Mouse (Mus musculus) ES-E14 (cell line): ENCODE results near the gene Gpr158. TPM values are rescaled to one million over a fixed set of nuclear protein-coding genes. Genes with fewer than 3 reads are reported as not detected.

Experiments
- DNase-seq: peaks from one replicate; pipeline ENCODE4 v3.0.0-alpha.2; 2013; ENCODE audit warnings: low read depth, low spot score
- H3K27ac ChIP-seq: 2 replicates; pipeline ENCODE4 v1.5.1; 2012; ENCODE audit warnings: low read depth, mild to moderate bottlenecking, low read length, moderate library complexity, mixed read lengths; ENCODE audit not compliant: poor library complexity, insufficient read depth, severe bottlenecking
- H3K36me3 ChIP-seq: 2 replicates; pipeline ENCODE4 v1.6.1; 2012; ENCODE audit warnings: mild to moderate bottlenecking, low read length, moderate library complexity, mixed read lengths; ENCODE audit not compliant: control insufficient read depth, poor library complexity, insufficient read depth, severe bottlenecking
- H3K4me1 ChIP-seq, 2 experiments: fragments of 150-350 bp in 1 of 2; sonication (generic) in 1 of 2; 2 replicates each; pipeline ENCODE4 v1.6.1; 2012; ENCODE audit warnings: low read length in 2 of 2, mild to moderate bottlenecking in 1 of 2, mixed read lengths in 1 of 2; ENCODE audit not compliant: control insufficient read depth in 2 of 2, insufficient read depth in 2 of 2, poor library complexity in 1 of 2
- H3K4me3 ChIP-seq, 2 experiments: fragments of 150-350 bp in 1 of 2; sonication (generic) in 1 of 2; 2 replicates each; pipeline ENCODE4 v1.5.1; 2012; ENCODE audit warnings: low read length in 2 of 2, low read depth in 1 of 2, mild to moderate bottlenecking in 1 of 2, mixed read lengths in 1 of 2; ENCODE audit not compliant: insufficient read depth in 1 of 2, poor library complexity in 1 of 2, severe bottlenecking in 1 of 2
- H3K9ac ChIP-seq: 2 replicates; pipeline ENCODE4 v1.6.1; 2012; ENCODE audit warnings: low read depth, mild to moderate bottlenecking, low read length, mixed read lengths; ENCODE audit not compliant: poor library complexity, insufficient read depth, severe bottlenecking
- H3K9me3 ChIP-seq: fragments of 150-350 bp; sonication (generic); 2 replicates; pipeline ENCODE4 v1.6.1; 2012; ENCODE audit warnings: low read depth, mild to moderate bottlenecking, low read length; ENCODE audit not compliant: control insufficient read depth, insufficient read depth
- CHD2 ChIP-seq: IDR thresholded peaks from 2 replicates; pipeline ENCODE4 v1.6.1; 2014; ENCODE audit warnings: mild to moderate bottlenecking, low read depth, low read length, inconsistent platforms
- HCFC1 ChIP-seq: IDR thresholded peaks from 2 replicates; pipeline ENCODE4 v1.6.1; 2012; ENCODE audit warnings: low read length, inconsistent platforms, borderline replicate concordance; ENCODE audit not compliant: insufficient read depth
- MAFK ChIP-seq: IDR thresholded peaks from 2 replicates; pipeline ENCODE4 v1.6.1; 2014; ENCODE audit warnings: mild to moderate bottlenecking, low read depth, low read length, inconsistent platforms; ENCODE audit not compliant: insufficient read depth
- ZC3H11A ChIP-seq: IDR thresholded peaks from 2 replicates; pipeline ENCODE4 v1.6.1; 2012; ENCODE audit warnings: low read depth, mild to moderate bottlenecking, inconsistent platforms, low read length, borderline replicate concordance
- ZNF384 ChIP-seq: IDR thresholded peaks from 2 replicates; pipeline ENCODE4 v1.6.1; 2012; ENCODE audit warnings: low read depth, low read length, inconsistent platforms
- in situ Hi-C, 2 experiments: fragments of 600-800 bp; cut with MboI; formaldehyde crosslinking; loops; one replicate each; pipeline ENCODE4 v1.15.1; 2025; ENCODE audit warnings: low sequenced_read_pairs in 2 of 2, inconsistent platforms in 1 of 2; ENCODE audit not compliant: unreplicated experiment in 2 of 2
- total RNA-seq: library from RNA; depleted of rRNA; stranded (reverse); fragments of 300-350 nt; gene quantifications from 2 replicates; pipeline ENCODE4 v1.2.3, GENCODE M21; 2012

Gene Gpr158
- total RNA-seq, 1 experiment = 0.09 TPM

GRCm38 (mm10) chr2:21369556-21369955 is 2.2 kb downstream of the Gpr158 start:
- H3K9me3 ChIP-seq = no peaks in the 10 kb centered on the region
- no peaks in the 10 kb centered on the region for H3K36me3 ChIP-seq
- in situ Hi-C loops = no loop called here
- peaks cover 0 to 3% of the 10 kb centered on the region in 2 experiments; a peak in 1 of 4 replicates for H3K4me1 ChIP-seq
- H3K9ac ChIP-seq = no peak overlapping the region
- DNase-seq = no peak
- no peak overlapping the region for H3K27ac ChIP-seq
- no peak overlapping the region for H3K4me3 ChIP-seq
- no peak for TF ChIP-seq CHD2
- TF ChIP-seq ZC3H11A = no peak
- TF ChIP-seq MAFK = no peak
- no peak for TF ChIP-seq HCFC1
- TF ChIP-seq ZNF384 = no peak

DNA sequence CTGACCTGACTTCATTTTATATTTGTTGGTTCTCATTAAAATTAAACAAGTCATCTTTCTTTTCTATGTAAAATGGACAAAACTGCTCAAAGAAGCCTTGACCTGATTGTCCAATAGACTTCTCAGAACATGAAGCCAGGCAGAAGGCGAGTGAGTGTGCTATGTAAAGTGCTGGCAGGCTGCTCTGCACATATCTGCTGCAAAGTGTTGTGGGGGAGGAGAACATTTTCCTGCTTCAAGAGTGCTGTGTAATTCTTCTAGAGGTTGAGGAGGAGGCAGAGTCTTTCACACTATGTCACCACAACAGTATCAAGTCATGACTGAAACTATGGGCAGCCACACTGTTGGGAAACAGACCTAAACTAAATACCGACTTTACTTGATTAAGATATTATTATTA is 12.2 kb downstream of the Gpr158 start:
- TF ChIP-seq ZNF384 = no peak
- TF ChIP-seq MAFK = no peak
- no peak for TF ChIP-seq ZC3H11A
- no peak for TF ChIP-seq CHD2
- Histone ChIP-seq H3K4me3 (no peak overlapping the region), H3K4me1 (no peaks in the 10 kb centered on the region), H3K36me3 (no peaks in the 10 kb centered on the region), H3K27ac (no peak overlapping the region), H3K9ac (no peak overlapping the region), H3K9me3 (no peaks in the 10 kb centered on the region)
- no peak for DNase-seq
- in situ Hi-C loops = no loop called here

DNA sequence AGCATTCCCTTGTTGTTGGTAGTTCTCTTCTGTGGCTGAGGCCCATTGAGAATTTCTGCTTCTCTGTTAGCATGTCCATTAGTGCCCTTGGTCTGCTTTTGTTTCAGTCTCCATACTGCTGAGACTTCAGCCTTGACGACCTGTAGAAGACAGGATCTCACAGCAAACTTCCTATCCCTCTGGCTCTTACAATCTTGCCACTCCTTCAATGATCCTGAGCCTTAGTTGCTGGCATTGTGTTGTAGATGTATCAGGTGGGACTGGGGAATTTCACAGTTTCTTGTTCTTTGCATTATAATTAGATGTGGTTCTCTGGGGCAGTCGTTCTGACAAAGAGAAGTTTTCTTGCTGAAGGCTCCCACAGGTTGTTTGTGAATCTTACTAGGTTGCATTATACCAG is 25.4 kb downstream of the Gpr158 start:
- in situ Hi-C loops = no loop called here
- TF ChIP-seq ZC3H11A (no peak), ZNF384 (no peak), MAFK (no peak), HCFC1 (no peak), CHD2 (peak; percentile 61)
- H3K4me3 ChIP-seq = no peak overlapping the region
- peaks cover 5 to 10% of the 10 kb centered on the region in 2 experiments for H3K4me1 ChIP-seq
- DNase-seq = peak; percentile 77
- no peak overlapping the region for H3K9ac ChIP-seq
- H3K9me3 ChIP-seq = no peaks in the 10 kb centered on the region
- H3K36me3 ChIP-seq = no peaks in the 10 kb centered on the region; the same call in 1 of the 2 replicates
- no peak overlapping the region; the same call in 1 of the 2 replicates for H3K27ac ChIP-seq

DNA sequence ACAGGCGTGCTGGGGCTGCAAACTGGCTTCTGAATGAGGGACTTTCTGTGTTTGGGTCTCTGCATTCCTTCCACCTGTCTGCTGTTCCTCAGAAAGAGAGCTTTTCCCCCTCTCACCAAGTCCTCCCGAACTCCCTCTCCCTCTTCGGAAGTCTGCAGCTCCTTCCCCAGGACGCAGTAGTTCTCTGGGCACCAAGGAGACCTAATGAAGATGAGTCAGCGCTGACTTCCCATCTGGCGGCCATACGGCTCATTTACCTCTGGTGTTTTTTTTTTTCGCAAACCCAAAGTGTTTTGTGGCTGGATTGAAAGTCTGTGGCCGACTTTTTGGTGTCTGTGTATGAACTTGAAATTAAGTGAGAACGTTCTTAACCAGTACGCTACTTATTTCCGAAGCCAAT is 30.0 kb downstream of the Gpr158 start:
- no peak overlapping the region for H3K4me3 ChIP-seq
- H3K27ac ChIP-seq = no peak overlapping the region
- DNase-seq = no peak
- in situ Hi-C loops = no loop called here
- H3K4me1 ChIP-seq = peaks cover 6% of the 10 kb centered on the region in 2 experiments; a peak in 3 of 4 replicates
- H3K36me3 ChIP-seq = no peaks in the 10 kb centered on the region; the same call in 1 of the 2 replicates
- H3K9me3 ChIP-seq = no peaks in the 10 kb centered on the region
- no peak for TF ChIP-seq ZNF384
- no peak for TF ChIP-seq CHD2
- TF ChIP-seq HCFC1 = no peak
- no peak for TF ChIP-seq MAFK
- TF ChIP-seq ZC3H11A = no peak
- H3K9ac ChIP-seq = no peak overlapping the region

DNA sequence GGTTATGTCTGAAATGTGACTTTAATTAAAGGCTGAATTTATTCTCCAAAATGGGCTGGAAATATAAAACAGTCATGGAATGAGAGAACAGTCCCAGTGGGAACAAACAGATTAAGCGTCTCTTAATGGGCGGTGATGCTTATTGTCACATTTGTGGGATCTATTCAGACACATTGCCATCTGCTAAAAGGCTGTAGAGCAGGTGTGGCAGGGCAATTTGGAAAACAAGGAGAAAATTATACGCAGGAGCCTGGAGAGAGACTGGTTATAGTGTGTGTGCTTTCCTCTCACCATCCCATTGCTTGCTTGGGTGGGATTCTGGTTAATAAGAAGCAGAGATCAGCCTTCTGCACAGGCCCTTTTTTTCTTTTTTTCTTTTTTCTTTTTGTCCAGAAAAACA is 32.3 kb downstream of the Gpr158 start:
- TF ChIP-seq ZC3H11A = no peak
- no peak for TF ChIP-seq ZNF384
- TF ChIP-seq MAFK = no peak
- TF ChIP-seq HCFC1 = no peak
- TF ChIP-seq CHD2 = no peak
- Histone ChIP-seq H3K9ac (no peak overlapping the region), H3K4me3 (no peak overlapping the region), H3K4me1 (peaks cover 0 to 2% of the 10 kb centered on the region in 2 experiments; a peak in 1 of 4 replicates), H3K27ac (no peak overlapping the region), H3K36me3 (no peaks in the 10 kb centered on the region), H3K9me3 (no peaks in the 10 kb centered on the region)
- in situ Hi-C loops = no loop called here
- DNase-seq = no peak
